Mouse (Mus musculus) megakaryocyte-erythroid progenitor cell, adult 5 weeks (primary cell): ENCODE data around the gene Fcho2. TPM values are rescaled to one million over a fixed set of nuclear protein-coding genes. Genes with fewer than 3 reads are reported as not detected.

Experiments used
- polyA plus RNA-seq: library from polyadenylated mRNA; stranded (reverse); fragments of >175 nt; gene quantifications from 2 replicates; pipeline ENCODE4 v1.2.3, GENCODE M21; 2012

The Fcho2 gene
- polyA plus RNA-seq = 4.6 and 6.9 TPM in 2 replicates

DNA sequence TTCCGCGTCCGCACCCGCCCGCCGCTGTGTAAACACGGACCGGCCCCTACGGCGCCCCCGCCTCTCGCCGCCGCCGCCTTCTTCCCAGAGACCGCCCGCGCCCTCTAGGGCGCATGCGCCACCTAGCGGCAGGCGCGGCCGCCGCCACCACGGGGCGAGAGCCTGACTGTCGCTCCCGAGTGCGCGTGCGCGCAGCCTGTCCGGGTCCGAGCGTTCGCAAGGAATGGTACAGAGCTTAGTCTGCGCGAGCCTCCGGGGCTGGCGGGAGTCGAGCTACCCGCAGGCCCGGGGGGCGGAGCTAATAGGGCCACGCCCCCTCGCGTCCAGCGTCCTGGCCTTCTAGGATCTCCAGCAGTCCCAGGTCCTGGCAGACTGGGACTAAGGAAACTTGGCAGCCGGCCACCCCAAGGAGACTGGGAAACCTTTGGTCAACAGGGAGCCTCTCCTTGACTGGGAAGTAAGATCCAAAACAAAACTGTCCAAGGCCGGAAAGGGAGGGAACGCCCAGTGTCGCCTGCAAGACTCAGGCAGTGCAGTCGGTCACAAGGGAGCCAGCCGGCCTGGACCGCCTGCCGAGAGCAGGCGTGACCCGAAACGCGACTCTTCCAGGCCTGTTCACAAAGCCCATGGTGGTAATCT is at the start of gene Fcho2:
Gene Fcho2 (minus strand): TSS at position 303 of the 639 bp plus-strand sequence.

DNA sequence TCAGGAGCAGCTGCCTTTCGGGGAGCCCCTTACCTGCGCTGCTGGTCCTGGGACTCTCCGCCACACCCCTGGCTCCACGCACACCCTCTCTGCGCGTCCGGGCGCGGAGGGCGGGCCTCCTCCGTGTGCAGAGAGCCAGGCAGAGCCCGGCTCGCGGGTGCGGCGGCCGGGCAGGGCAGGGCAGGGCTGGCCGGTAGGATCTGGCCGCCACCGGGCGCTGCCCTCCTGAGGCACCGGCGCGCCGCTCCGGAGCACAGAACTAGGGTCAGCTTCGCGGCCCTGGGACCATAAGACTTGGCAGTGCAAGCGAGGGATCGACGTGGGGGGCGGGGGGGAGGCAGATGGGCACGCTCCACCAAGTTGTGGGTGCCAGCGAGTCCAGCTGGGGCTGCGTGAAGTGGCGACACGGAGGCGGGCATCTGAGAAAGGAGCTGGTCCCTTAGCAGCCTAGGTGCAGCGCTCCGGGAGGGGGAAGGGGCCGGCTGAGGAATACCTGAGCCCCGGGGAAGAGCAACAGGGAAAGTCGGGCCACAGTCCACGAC is 120.4 kb downstream of the Fcho2 start, which contains the start of gene Tmem171:
Gene Tmem171 (minus strand): TSS at position 62 of the 542 bp plus-strand sequence.

Other genes starting within 250 kb of the Fcho2 start
- not detected in 2 replicates for gene Tmem174, start 178.0 kb downstream of the Fcho2 start, polyA plus RNA-seq
- gene Tmem171, start 120.6 kb downstream of the Fcho2 start, polyA plus RNA-seq = 0.18 TPM in 1 of 2 replicates, not detected in the other
- 10.9 and 11.4 TPM in 2 replicates for gene Tnpo1, start 110.9 kb upstream of the Fcho2 start, polyA plus RNA-seq
- not detected in 2 replicates for gene 1700024P04Rik, start 169.1 kb upstream of the Fcho2 start, polyA plus RNA-seq